Mouse (Mus musculus) forebrain, embryonic 15.5 days (tissue): ENCODE data around the gene Barhl2. TPM values are rescaled to one million over a fixed set of nuclear protein-coding genes. Genes with fewer than 3 reads are reported as not detected.

Experiments
- ATAC-seq: fragments of 200-750 bp; cut with Nextera tagmentation; replicated peaks from 2 replicates; pipeline ENCODE4 v1.8.0; 2017; ENCODE audit warnings: mild to moderate bottlenecking, moderate TSS enrichment, moderate library complexity
- H3K27ac ChIP-seq: fragments of 300-500 bp; sonication (generic); replicated peaks from 2 replicates; pipeline ENCODE4 v1.5.1; 2015; ENCODE audit warnings: mild to moderate bottlenecking, inconsistent platforms
- H3K27me3 ChIP-seq: fragments of 300-500 bp; sonication (generic); 2 replicates; pipeline ENCODE4 v1.6.1; 2015; ENCODE audit warnings: inconsistent platforms
- H3K36me3 ChIP-seq: fragments of 300-500 bp; sonication (generic); 2 replicates; pipeline ENCODE4 v1.6.1; 2015; ENCODE audit warnings: mild to moderate bottlenecking, inconsistent platforms
- H3K4me1 ChIP-seq: fragments of 300-500 bp; sonication (generic); 2 replicates; pipeline ENCODE4 v1.6.1; 2015; ENCODE audit warnings: inconsistent platforms
- H3K4me2 ChIP-seq: fragments of 300-500 bp; sonication (generic); replicated peaks from 2 replicates; pipeline ENCODE4 v1.6.1; 2015; ENCODE audit warnings: mild to moderate bottlenecking, inconsistent platforms
- H3K4me3 ChIP-seq: fragments of 300-500 bp; sonication (generic); 2 replicates; pipeline ENCODE4 v1.5.1; 2015; ENCODE audit warnings: mild to moderate bottlenecking, inconsistent platforms
- H3K9ac ChIP-seq: fragments of 300-500 bp; sonication (generic); replicated peaks from 2 replicates; pipeline ENCODE4 v1.6.1; 2015; ENCODE audit warnings: mild to moderate bottlenecking, inconsistent platforms
- H3K9me3 ChIP-seq: fragments of 300-500 bp; sonication (generic); 2 replicates; pipeline ENCODE4 v1.6.1; 2016; ENCODE audit warnings: inconsistent platforms
- WGBS: fragments of 180-500 bp; shearing (Covaris S2); methylation state at CpG from one replicate; pipeline ENCODE4 v1.1.7; 2015; ENCODE audit warnings: mixed read lengths; 5-methylcytosine and 5-hydroxymethylcytosine counted together
- polyA plus RNA-seq: library from polyadenylated mRNA; unstranded; fragments of >200 nt; fragmentation: Nextera tagmentation; extraction: Ambion mirVana; gene quantifications from 2 replicates; pipeline ENCODE4 v1.2.1, GENCODE M21; 2015

Gene Barhl2
- polyA plus RNA-seq, 1 experiment from 2014 or later, result 1.1 TPM

- WGBS, result 3% methylated on average over 40 of the region's 45 CpGs
Measured at GRCm38 (mm10) chr5:106453181-106453885, 4.6 kb downstream of the Barhl2 start.

DNA sequence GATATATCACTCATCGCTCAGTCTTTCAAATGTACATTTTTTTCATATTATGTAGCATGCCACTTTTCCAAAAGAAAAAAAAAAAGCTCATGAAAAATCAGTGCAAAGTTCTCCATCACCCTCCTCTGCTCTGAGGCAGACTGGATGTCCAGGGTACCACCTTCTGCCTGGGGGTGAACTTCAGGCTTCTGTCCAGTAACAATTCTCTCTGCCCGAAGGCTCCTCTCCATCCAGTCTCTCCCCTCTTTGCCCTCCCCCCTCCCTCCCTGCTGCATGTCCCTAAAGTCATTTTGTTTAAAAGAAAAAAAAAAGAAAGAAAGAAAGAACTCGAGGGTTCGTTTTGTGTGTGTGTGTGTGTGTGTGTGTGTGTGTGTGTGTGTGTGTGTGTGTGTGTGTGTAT is 5.3 kb downstream of the Barhl2 start:
- peaks cover 77% of the 10 kb centered on the region for H3K27me3 ChIP-seq
- H3K27ac ChIP-seq, result no peak overlapping the region
- no peak overlapping the region for H3K4me2 ChIP-seq
- peaks cover 21% of the 10 kb centered on the region for H3K4me1 ChIP-seq
- no peaks in the 10 kb centered on the region for H3K9me3 ChIP-seq
- H3K4me3 ChIP-seq, result no peak overlapping the region
- no peaks in the 10 kb centered on the region for H3K36me3 ChIP-seq
- H3K9ac ChIP-seq, result no peak overlapping the region
- WGBS, result 7% methylated on average over 4 of the region's 4 CpGs
- no peak for ATAC-seq

More at GRCm38 (mm10) chr5:106453181-106453885, 4.6 kb downstream of the Barhl2 start:
- Histone ChIP-seq H3K4me1 (peaks cover 24% of the 10 kb centered on the region), H3K4me2 (peak overlapping the region; percentile 8), H3K9me3 (no peaks in the 10 kb centered on the region), H3K4me3 (peak overlapping the region; percentile 14), H3K36me3 (no peaks in the 10 kb centered on the region), H3K9ac (no peak overlapping the region), H3K27ac (no peak overlapping the region), H3K27me3 (peaks cover 75% of the 10 kb centered on the region)
- ATAC-seq, result 0 out of 2 replicates have a peak, but pooled peaks have one; percentile 23

- under 1% methylated on average over 32 of the region's 32 CpGs for WGBS
- Histone ChIP-seq H3K27me3 (peaks cover 80% of the 10 kb centered on the region), H3K4me3 (no peak overlapping the region), H3K27ac (no peak overlapping the region), H3K9me3 (no peaks in the 10 kb centered on the region), H3K4me2 (no peak overlapping the region), H3K4me1 (peaks cover 13% of the 10 kb centered on the region; the same call in 1 of the 2 replicates), H3K9ac (no peak overlapping the region), H3K36me3 (no peaks in the 10 kb centered on the region)
- no peak for ATAC-seq
Measured at GRCm38 (mm10) chr5:106451681-106452440, 6.1 kb downstream of the Barhl2 start.

- H3K27ac ChIP-seq, result no peak overlapping the region
- H3K4me2 ChIP-seq, result no peak overlapping the region
- ATAC-seq, result no peak
- no peak overlapping the region for H3K9ac ChIP-seq
- H3K4me1 ChIP-seq, result peaks cover 19% of the 10 kb centered on the region
- H3K36me3 ChIP-seq, result no peaks in the 10 kb centered on the region
- no peaks in the 10 kb centered on the region for H3K9me3 ChIP-seq
- 10% methylated on average over 5 of the region's 5 CpGs for WGBS
- H3K27me3 ChIP-seq, result peaks cover 84% of the 10 kb centered on the region
- H3K4me3 ChIP-seq, result no peak overlapping the region
Measured at GRCm38 (mm10) chr5:106450426-106451160, 7.4 kb downstream of the Barhl2 start.

- H3K9ac ChIP-seq, result no peak overlapping the region
Measured at GRCm38 (mm10) chr5:106449720-106450425, 8.1 kb downstream of the Barhl2 start.

DNA sequence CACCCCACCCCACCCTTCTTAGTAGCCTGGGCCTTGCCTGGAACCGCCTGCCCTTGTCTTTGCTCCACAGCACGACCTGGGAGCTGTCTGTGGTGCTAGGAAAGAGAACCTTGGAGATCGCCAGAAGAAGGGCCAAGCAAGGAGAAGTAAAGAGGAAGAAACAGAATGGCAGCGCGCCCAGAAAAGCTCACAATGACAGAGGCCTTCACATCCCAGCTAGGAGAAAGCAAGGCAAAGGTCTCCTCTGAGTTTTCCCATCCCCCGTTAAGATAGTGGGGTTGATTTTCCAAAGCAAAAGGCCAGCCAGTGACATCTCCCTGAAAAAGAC is 9.2 kb downstream of the Barhl2 start:
- Histone ChIP-seq H3K36me3 (no peaks in the 10 kb centered on the region), H3K4me3 (no peak overlapping the region), H3K27me3 (peaks cover 79% of the 10 kb centered on the region), H3K4me1 (peaks cover 19% of the 10 kb centered on the region), H3K9me3 (no peaks in the 10 kb centered on the region), H3K9ac (no peak overlapping the region), H3K27ac (no peak overlapping the region), H3K4me2 (no peak overlapping the region)
- no peak for ATAC-seq
- 4% methylated on average over 6 of the region's 6 CpGs for WGBS

More at GRCm38 (mm10) chr5:106449720-106450425, 8.1 kb downstream of the Barhl2 start:
- no peak overlapping the region for H3K4me3 ChIP-seq
- peaks cover 19% of the 10 kb centered on the region for H3K4me1 ChIP-seq
- no peak overlapping the region for H3K4me2 ChIP-seq
- WGBS, result 12% methylated on average over 4 of the region's 4 CpGs
- H3K9me3 ChIP-seq, result no peaks in the 10 kb centered on the region
- no peak for ATAC-seq
- no peaks in the 10 kb centered on the region for H3K36me3 ChIP-seq
- H3K27ac ChIP-seq, result no peak overlapping the region
- H3K27me3 ChIP-seq, result peaks cover 82% of the 10 kb centered on the region

DNA sequence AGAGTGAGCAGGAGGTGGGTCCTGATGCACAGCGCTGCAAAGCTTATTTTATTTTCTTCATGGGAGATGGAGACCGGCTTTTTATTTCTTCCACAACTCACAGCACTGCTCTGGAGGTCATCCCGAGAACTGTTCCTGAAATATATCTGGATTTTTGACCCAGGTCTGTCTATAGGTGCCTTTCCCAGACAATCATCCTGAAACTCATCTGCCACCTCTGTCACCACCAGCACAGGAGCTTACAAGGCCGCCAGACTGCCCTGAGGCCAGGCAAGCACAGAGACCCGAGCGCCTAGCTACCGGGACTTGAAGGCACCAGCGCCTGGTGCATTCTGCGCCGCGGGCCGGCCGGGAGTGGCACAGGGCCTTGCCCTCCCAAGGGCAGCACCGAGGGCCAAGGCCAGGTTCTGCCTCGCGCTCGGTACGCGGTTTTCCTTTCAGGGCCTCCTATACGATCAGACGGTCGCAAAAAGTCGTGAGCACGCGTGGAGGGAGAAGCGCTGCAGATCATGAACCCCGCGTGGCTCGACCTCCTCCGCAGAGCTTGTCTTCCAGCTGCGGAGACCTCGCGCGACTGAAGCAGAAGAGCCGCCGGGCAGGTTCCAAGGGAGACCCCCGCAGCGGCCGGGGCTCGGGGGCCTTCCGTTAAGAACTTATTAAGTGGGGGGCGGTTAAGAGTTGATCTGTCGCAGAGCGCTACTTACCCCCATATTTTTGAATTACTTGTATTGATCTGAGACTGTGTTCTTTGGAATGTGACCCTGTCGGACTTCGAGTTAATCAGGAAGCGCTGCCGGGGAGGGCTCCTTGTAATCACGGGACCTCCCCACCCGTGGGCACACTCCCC is 9.8 kb downstream of the Barhl2 start:
- Histone ChIP-seq H3K4me2 (no peak overlapping the region), H3K36me3 (no peaks in the 10 kb centered on the region), H3K9ac (no peak overlapping the region), H3K27me3 (peaks cover 74% of the 10 kb centered on the region), H3K4me1 (peaks cover 14% of the 10 kb centered on the region), H3K9me3 (no peaks in the 10 kb centered on the region), H3K4me3 (no peak overlapping the region), H3K27ac (no peak overlapping the region)
- ATAC-seq, result no peak
- 4% methylated on average over 50 of the region's 50 CpGs for WGBS

DNA sequence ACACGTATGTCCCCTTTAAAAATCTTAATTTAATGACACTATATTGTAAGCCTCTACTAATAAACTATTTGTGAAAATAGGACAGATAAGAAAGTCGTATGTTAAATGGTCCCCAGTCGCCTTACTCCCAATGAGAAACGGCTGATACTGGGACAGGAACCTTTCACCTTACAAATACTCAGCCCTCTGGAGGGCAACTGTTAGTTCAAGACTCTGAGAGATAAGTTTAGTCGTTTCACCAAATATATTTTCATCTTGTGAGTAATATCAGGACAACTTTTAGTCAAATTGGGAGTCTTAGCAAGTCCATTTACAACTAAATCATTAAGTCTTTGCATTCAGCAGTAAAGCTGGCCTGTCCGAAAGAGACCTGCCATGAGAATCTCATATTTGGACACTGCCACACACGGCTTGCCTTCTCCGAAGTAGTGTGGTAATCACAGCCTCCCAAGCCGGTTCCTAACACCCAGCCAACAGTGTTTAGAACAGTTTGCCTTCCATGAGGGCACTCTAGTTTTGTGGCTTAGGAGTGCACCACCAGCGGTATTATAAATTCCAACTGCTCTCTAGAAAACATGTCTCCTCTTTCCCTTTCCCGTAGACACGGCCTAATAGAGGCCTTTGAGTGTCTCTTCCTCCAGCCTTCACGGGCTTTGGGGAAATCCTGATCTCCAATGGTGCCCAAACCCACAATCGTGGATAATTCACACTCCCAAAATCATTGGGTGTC is 10.7 kb downstream of the Barhl2 start:
- H3K4me2 ChIP-seq, result no peak overlapping the region
- H3K9me3 ChIP-seq, result no peaks in the 10 kb centered on the region
- peaks cover 13% of the 10 kb centered on the region for H3K4me1 ChIP-seq
- ATAC-seq, result no peak
- WGBS, result 30% methylated on average over 14 of the region's 14 CpGs
- no peaks in the 10 kb centered on the region for H3K36me3 ChIP-seq
- no peak overlapping the region for H3K9ac ChIP-seq
- no peak overlapping the region for H3K4me3 ChIP-seq
- H3K27me3 ChIP-seq, result peaks cover 72% of the 10 kb centered on the region
- H3K27ac ChIP-seq, result no peak overlapping the region

GRCm38 (mm10) chr5:106446593-106446992 is 11.4 kb downstream of the Barhl2 start:
- no peaks in the 10 kb centered on the region for H3K36me3 ChIP-seq
- H3K4me1 ChIP-seq, result peaks cover 13% of the 10 kb centered on the region
- no peak overlapping the region for H3K4me2 ChIP-seq
- peak; percentile 75; the same call in 1 of the 2 replicates for ATAC-seq
- H3K4me3 ChIP-seq, result no peak overlapping the region
- H3K9ac ChIP-seq, result no peak overlapping the region
- 3% methylated on average over 8 of the region's 8 CpGs for WGBS
- no peak overlapping the region for H3K27ac ChIP-seq
- no peaks in the 10 kb centered on the region for H3K9me3 ChIP-seq
- H3K27me3 ChIP-seq, result peaks cover 68% of the 10 kb centered on the region

DNA sequence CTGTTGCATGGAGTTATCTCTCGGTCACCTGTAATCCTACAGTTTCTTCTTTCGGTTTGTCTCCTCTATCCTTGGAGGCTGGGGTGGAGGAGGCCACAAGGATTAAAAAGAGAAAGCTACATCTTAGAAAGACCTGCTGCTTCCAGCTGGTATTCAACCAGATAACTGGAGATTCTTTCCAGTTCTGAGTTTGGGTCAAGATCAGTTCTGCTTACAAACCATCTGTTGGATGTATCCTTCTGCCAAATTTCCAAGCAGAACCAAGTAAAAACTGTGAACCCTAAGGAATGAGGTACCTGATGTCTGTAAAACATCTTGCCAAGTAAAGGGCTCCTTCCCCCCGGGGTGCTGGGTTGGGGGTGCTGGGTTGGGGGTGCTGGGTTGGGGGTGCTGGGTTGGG is 12.3 kb downstream of the Barhl2 start:
- Histone ChIP-seq H3K9ac (no peak overlapping the region), H3K4me1 (peaks cover 13% of the 10 kb centered on the region), H3K36me3 (no peaks in the 10 kb centered on the region), H3K27ac (no peak overlapping the region), H3K9me3 (no peaks in the 10 kb centered on the region), H3K4me2 (no peak overlapping the region), H3K4me3 (no peak overlapping the region), H3K27me3 (peaks cover 72% of the 10 kb centered on the region)
- WGBS, result 72% methylated on average over 3 of the region's 3 CpGs
- ATAC-seq, result no peak
